Mouse (Mus musculus) lung, postnatal 25 days (tissue): ENCODE measurements around the gene Cinp.

Experiments
- DNase-seq: peaks from one replicate; pipeline ENCODE4 v3.0.0; 2022; ENCODE audit warnings: low spot score

Gene Cinp

GRCm38 (mm10) chr12:110835182-110835581 lies 53.8 kb downstream of the Cinp start:
- no peak for DNase-seq

DNA sequence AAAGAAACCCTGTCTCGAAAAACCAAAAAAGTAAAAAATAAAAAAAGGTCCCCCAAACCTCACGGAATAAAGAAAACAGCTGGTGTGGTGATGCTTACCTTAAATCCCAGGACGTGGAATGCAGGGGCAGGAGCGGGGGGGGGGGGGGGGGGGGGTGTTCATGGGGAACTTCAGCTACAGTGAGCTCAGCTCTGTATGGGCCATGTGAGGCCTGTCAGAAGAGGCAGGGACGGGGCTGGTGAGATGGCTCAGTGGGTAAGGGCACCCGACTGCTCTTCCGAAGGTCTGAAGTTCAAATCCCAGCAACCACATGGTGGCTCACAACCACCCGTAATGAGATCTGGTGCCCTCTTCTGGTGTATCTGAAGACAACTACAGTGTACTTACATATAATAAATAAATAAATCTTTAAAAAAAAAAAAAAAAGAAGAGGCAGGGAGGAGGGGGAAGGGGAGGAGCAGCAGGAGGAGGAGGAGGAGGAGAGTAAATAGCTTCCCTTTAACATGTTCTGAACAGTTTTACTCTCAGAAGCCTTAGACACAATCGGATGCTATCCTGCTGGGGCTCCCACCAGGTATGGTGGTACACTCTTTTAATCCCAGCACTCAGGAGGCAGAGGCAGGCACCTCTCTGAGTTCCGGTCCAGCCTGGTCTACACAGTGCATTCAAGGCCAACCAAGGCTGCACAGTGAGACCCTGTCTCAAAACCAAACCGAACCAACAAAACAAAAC lies 58.5 kb downstream of the Cinp start:
- DNase-seq, result no peak

DNA sequence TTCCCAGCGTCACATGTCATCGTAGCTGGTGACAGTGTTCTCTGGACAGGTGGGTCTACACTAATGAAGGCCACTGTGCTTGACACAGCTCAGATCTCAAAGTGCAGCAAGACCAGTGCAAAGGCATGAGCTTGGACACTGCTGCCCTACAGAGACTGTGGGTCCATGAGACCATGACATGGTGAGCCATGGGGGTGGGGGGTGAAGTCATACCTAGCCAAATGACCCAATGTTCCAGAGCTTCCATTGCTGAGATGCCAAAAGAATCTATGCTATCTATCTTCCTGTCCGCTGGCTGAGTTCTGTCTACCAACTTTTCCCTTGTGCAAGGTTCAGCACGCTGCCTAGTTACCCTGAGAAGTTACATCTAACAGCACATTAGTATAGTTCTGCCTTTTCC lies 60.0 kb downstream of the Cinp start:
- DNase-seq, result no peak
